Mouse (Mus musculus) megakaryocyte-erythroid progenitor cell, adult 5-6 weeks (primary cell): ENCODE results near the gene 1700016K19Rik. TPM values are rescaled to one million over a fixed set of nuclear protein-coding genes. Genes with fewer than 3 reads are reported as not detected.

Source experiments
- ATAC-seq: replicated peaks from 2 replicates; pipeline ENCODE4 v1.8.0; 2016; ENCODE audit warnings: mild to moderate bottlenecking, inconsistent platforms; ENCODE audit not compliant: severe bottlenecking, poor library complexity, low FRiP score, low TSS enrichment
- total RNA-seq, 2 experiments: library from RNA; stranded (forward) in 1 of 2; stranded (reverse) in 1 of 2; fragments of 200-1000, 215-1000 nt in 1 of 2; fragments of >200 nt in 1 of 2; fragmentation: Nextera tagmentation in 1 of 2; gene quantifications; 2 replicates each; pipeline ENCODE4 v1.2.3; 2014 to 2017

1700016K19Rik gene
- total RNA-seq (2014; fragmentation: Nextera tagmentation) (not detected in 2 replicates), total RNA-seq (2017) (not detected in 2 replicates)

DNA sequence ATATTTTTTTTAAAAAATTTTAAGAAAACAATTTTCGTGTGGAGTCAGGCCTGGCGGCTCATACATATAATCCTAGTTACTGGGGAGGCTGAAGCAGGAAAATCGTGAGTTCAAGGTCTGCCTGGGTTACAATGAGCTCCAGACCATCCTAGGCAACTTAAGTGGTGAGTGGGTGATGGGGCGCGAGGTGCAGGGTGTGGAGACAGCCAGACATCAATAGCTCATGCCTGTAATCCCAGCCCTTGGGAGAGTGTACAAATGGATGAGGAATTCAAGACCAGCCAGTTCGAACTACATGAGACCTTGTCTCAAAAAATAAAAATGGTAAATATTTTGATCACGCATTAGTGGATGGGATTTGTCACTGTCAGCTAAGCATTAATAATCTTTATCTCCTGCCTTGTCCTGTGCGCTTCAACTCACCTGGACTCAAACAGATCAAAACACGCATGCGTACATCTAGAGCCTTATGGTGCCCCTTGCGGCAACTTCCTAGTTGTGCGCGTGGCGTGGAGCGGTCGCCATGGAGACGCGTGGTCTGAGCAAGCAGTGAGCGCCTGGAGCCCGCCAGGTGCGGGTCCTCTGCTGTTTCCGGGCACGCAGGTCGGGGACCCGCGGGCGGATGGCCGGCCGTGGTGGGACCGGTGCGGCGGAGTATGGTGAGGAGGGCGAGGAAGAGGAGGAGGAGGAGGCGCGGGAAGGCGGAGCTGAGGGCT is at the start of gene 1700016K19Rik:
Gene 1700016K19Rik, plus strand, starts transcription at position 473 of the 716 bp plus-strand sequence.
- peak; percentile 90 for ATAC-seq

DNA sequence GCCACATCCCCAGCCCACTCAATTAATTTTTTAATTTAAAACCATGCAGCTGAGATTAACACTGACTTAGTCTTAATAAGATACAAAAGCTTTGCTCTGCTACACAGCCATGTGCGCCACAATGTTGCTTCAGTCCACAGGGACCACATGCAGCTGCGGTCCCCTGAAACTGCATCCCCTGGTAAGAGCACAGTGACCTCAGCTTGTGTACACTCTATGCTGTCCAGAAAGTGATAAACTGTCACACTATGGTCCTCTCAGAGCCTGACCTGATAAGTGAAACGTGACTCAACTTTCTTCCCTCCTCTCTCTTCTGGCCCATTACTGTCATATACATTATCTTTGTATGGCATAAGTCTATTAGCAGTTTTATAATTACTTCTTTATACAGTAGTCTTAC is 49.3 kb upstream of the 1700016K19Rik start:
- no peak for ATAC-seq

DNA sequence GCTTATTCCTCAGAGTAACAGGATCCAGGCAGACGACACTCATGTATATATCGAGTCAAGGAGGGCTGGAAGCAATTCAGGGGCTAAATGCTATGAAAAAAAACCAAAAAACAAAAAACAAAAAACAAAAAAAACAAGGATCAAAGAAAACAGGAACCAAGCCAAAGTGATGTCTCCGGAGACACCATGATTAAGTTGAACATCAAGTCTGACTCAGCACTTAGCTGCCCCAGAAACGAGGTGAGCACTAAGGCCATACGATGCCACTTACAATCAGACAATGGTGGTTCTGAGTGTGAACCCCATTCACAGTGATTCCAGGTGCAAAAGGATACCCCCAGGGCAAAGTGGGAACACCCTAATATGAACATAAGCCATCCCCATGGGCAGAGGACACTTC is 47.8 kb upstream of the 1700016K19Rik start:
- no peak for ATAC-seq

DNA sequence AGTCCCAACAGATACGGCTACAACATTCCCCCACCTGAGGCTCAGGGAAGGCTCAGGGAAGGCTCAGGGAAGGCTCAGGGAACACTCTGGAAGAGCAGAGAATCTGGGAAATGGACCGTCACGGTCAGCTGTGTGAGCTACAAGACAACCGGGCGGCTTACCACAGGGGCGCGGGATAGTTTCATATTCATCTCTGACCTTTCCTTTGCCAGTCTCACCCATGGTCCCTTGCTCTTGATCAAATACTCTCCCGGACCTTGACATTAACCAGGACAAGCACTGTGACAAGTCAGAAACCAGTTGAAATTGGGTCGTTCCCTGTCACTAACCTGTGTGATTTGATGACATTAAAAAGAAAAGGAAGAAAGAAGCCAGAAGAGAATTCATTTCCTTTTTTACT is 44.8 kb upstream of the 1700016K19Rik start:
- no peak for ATAC-seq

DNA sequence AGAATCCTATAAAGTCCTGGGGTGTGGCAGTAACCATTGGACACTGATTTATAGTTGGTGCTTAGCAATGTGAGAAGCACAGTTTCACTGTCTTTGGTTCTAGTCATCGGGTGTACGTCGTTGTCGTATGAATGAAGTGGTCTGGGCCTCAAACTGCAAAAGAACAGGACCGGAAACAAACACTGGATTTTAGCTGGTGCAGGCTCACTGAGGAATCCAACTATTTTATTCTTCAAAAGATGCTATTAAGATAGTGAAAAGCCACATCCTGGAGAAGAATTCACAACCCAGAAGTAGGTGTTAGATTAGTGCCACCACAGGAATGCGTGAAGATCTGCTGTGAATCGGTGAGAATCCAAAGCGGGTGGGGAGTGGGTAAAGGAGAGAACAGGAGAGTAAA is 43.1 kb upstream of the 1700016K19Rik start:
- peak; percentile 34; the same call in 1 of the 2 replicates for ATAC-seq

DNA sequence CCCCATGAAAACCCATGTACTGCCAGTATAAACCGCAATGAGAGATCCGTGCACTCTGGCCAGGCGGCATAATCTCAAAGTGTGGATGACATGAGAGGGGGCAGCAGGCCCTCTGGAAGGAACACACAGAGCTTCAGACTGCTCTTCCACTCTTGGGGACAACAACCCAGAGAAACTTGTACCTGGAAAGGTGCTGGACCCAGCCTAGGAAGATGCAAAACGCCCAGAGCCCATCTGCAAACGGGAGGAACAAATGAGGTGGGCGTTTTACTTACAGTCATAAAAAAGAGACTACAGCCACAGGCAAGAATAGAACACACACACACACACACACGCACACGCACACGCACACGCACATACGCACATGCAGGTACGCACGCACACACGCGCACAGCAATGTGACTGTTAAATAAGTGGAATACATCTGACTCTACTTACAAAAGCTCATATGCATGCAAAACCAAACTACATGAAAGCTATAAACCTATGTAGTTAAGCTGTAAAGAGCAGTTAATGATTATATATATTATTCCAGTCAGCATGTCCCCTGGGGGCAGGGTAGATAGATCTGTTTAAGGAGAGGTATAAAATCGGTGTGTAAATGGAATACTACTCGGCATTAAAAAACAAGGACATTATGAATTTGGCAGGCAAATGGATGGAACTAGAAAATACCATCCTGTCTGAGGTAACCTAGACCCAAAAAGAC is 42.4 kb upstream of the 1700016K19Rik start:
- ATAC-seq = no peak

DNA sequence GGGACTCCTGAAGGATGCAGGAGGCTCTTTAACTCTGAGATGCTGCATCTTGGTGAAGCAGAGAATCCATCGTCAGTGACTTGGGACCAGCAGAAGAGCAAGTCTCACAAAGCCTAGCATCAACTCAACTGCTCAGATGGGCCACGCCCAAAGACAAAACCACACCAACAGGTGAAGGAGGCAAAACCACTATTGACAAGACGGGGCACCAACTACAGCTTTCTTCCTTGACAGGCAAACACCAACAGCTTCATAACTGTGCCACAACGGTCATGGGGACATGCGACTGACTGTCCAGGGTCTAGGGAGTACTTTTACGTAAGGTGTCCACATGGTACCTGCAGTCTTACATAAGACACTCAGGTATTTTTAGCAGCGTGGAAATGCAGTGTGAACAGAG is 37.9 kb upstream of the 1700016K19Rik start:
- ATAC-seq = no peak

DNA sequence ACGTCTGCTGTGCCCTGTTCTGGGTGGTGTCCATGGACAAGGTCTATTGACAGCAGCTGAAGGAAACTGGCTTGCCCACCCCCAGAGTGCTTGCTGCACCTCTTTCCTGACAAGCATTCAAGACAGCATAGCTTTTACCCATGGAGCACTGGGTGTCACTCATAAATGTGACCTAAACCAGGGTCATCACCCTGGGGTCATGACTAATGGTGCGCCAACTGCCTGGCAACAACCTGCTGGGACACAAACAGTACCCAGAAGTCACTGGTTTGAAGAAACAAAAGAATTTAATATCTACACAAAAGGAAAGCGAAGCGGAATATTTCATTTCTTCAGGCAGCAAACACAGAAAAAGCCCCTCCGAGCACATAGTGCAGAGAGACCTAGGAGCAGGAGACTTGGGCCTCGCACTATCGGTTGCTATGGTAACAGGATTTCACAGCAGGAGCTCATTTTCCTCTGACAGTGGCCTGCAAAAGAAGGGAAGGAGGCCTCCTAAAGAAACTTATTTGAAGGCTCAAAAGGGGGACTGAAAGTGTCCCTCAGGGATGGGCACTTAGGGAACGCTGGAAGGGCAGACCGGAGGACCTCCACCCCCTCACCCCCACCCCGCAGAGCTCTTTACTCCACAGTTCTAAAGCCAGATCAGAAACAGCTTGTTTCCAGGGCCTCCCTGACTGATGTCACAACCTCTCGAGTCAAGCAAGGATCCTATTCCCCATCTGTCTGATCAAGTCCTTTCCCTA is 35.8 kb upstream of the 1700016K19Rik start:
- no peak for ATAC-seq

DNA sequence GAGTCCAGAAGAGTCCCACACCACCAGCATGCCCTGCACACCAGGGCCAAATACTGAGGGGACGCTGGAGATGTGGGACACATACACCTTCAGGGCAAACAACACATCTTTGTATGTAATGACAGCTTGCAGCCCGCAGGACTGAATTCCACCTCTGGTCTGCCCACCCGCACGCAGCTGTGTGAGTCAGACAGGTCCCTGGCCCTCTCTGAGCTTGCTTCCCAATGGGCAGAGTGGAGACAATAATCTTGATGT is 35.3 kb upstream of the 1700016K19Rik start:
- ATAC-seq = no peak

DNA sequence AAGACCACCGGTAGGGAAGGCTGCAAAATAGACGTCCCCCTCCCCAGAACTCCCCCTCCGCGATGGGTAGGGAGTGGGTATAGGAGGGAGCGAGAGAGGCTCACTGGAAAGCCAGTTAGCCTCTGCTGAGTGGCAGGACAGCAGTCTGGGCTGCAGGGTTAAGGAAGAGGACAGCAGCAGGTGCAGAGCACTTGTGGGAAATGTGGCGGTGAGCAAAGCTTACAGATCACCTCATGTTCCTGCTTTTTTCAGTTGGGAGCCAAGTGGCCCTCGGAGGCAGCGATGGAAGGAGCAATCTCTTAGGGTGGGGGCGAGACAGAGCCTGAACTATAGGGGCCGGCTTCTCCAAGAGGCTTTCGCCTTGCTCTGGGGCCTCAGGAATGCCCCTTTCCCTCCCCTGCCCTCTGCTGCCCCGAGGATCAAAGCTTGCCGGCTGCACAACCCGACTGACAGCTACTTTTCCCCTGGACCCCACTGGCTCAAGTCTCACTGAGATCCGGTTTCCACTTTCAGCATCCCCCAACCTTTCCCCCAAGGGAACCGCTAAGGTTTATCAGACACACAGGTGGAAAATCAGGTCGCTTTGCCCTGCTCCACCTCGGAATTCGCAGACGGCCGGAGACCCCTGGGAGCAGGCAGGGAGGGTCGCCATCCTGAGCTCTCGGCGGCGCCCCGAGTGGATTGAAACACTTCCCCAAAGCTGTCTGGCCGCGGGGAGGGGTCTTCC is 33.9 kb upstream of the 1700016K19Rik start:
- ATAC-seq = no peak

DNA sequence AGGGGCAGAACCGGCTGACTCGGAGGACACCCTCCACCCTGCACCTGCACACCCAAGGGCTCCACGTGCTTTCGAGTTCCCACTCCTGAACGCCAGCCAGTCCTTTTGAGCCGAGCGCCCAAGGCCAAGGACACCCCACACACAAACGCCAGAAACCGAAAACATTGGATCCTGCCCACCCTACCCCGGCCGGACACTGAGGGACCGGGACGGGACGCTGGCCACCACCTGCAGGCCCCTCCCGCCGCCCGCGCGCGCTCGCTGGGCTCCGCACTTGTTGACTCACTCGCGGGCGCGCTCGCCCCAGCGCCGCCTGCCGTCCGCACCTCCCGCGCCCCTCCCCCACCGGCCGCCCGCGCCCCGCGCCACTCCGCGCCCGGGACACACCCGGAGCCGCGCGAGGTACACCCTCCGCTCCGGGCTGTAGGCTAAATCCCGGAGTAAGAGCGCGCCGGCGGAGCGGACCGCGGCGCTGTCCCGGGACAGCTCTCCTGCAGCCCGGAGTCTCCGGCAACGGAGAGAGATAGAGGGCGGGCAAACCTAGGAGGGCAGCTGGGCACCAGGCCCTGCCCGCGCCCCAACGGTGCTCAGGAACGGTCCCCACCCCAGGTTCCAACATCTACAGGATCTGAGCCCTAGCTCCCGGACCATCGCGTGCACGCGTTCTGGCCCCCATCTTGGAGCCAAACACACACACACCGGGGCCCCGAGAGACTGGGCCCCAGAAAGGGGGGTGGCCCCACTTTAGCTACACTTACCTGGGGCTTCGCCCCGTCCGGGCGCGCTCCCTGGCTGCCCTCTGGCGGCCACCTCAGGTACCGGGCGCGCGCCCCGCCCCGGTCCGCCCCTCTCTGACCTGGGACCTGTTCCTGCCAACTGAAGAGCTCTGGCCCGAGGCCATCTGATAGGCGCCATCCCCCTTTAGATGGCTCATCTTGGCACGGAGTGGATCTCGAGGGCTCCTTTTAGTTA is 33.0 kb upstream of the 1700016K19Rik start:
- peak; percentile 83 for ATAC-seq

DNA sequence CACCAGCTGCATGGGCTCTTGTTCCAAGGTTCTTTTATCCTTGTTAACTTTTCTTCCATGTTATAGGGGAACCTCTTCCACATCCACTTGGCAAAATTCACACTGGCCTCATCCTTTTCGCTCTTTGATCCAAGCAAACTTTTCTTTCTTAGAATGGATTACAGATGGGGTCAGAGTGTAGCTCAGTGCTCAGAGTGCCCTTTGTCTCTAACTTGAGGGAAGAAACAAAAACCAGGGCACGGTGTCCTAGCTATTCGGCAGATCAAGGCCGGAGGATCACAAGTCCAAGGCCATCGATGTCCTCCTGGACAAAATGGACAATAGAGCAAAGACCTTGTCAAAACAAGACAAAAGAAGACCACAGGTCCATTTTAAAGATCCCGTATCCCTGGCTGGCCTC is 31.0 kb upstream of the 1700016K19Rik start:
- no peak for ATAC-seq

DNA sequence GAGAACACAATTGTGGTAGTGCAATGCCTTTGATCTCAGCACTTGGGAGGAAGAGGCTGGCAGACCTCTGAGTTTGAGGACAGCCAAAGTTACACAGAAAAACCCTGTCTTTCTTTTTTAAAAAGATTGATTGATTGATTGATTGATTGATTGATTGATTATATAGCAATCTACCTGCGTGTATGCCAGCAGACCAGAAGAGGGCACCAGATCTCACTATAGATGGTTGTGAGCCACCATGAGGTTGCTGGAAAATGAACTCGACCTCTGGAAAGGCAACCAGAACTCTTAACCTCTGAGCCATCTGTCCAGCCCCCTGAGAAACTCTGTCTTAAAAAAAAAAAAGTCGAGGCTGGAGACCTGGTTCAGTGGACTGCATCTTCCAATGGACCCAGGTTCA is 29.1 kb upstream of the 1700016K19Rik start:
- ATAC-seq = no peak

DNA sequence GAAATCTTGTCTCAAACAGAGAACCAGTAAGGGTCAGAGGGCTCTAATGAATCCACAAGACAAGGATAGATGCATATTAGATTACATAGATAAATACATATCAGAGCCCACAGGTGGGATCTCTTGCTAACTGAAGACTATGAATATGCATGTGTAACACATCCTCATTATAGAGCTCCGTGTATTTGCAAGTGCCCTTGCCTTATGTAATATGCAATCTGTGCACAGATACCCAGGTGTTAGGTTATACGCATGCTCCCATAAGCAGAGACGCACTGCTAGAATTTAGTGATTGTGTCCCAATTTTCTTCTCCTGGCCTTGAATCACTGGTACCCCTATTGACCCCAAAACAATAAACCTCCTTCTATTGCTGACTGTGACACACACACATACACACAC is 27.5 kb upstream of the 1700016K19Rik start:
- no peak for ATAC-seq

DNA sequence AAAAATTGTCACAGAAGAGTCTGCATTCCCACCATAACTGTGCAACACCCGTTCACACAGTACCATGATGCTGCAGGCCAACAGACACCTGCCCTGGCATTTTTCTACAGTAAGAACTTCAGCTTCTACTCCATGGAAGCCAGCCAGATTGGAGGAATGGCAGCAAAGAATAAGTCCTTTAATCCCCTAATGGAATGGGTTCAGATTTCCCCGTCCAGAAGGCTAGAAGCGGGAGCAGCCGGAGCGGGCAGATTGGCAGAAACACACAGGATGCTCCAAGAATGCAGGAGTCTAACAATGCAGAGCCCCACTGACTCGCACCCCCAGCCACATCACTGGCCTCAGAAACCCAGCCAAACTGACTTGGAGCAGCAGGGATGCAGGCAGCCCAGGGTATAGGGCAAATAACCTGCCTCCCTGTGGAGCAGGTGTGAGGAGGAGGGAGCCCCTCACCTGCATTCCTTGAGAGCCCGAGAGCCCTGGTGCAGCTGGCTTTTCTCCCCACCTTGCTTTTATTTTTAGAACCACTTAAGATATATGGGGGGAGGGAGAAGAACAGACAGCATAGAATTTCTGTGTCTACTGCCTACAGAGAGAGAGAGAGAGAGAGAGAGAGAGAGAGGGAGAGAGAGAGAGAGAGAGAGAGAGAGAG is 26.7 kb upstream of the 1700016K19Rik start:
- ATAC-seq = no peak

DNA sequence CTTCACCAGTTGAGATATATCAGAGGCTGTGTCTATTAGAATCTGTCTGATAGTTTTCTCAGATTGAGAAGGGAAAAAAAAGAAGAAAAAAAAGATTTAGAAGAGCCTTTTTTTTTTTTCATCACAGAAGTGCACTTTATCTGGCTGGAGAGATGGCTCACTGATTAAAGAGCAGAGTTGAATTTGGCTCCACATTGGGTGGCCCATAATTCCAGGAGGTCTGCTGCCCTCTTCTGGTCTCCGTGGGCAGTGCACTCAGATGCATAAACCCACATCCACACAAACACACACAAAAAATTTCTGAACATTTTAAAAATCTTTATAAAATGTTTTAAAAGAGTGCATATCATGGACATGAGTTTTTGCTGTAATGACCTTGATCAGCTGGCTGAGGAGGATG is 25.7 kb upstream of the 1700016K19Rik start:
- no peak for ATAC-seq

DNA sequence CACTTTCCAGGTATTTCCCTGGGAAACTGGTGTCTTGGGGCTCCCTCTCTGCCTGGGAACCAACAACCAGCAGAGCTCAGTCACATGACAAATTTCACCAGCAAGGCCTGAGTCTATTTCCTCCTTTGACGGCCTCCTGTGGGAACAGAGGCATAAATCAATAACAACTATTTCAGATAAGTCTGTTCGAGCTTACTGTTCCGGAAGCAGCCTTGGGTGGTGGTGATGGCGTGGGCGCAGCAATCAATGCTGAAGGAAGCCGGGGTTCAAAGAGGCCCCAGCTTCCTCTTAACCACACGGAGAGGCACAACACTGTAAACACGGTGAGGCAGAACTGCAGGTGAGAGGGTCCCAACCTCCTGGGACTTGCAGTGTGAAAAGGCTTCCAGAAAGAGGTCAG is 23.0 kb upstream of the 1700016K19Rik start:
- no peak for ATAC-seq

DNA sequence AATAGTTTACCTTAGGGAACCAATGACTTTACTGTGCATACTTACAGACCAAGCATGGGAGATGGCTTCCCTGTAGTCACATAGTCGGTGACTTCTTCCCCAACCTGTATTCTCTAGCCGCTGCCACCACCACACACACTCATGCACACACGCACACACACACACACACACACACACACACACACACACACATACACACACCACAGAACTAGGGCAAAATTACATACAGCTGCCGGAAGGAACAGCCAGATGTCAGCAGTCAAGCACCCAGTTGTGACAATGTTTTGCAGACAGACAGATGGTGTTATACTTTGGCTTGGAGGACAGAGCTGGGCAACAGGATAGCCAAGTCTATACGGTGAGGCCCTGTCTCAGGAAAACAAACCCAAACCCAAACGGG is 21.7 kb upstream of the 1700016K19Rik start:
- ATAC-seq = no peak
